Mouse (Mus musculus): ENCODE measurements at regions not wholly inside any gene's neighbourhood (a gene's known extent, or its start where the extent isn't known, plus 50 kb on each side); places are given as distances from the start of the nearest gene placed in this dataset.

DNA sequence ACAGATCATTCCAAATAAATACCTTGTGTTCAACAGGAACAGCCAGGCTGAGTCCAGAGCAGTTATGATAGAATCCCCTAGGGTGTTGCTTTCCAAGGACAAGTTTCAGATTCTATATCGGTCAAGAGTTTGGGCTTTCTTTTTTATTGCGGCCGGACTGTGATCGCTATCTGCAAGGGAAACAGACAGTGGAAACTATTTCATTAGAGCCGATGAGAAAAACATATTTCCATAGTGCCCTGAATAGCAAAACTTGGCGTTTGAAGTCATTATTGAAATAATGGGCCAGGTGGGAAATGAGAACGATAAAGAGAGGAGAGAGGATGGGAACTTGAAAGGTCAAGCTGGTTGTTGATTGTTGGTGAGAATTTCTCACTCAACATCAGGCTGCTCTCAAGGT is 282.4 kb upstream of the Gm12728 start:
- Histone ChIP-seq H3K36me3 (replicated peaks) (no peaks in the 10 kb centered on the region), H3K27me3 (replicated peaks; ENCODE audit: low read depth, poor library complexity, severe bottlenecking) (no peaks in the 10 kb centered on the region), H3K27ac (replicated peaks) (no peak overlapping the region), H3K9me3 (peaks cover 3% of the 10 kb centered on the region; the same call in 1 of the 2 replicates), H3K4me3 (no peak overlapping the region), H3K4me1 (no peaks in the 10 kb centered on the region; the same call in 1 of the 2 replicates)
- no peak for DNase-seq (ENCODE audit: low spot score)
- WGBS = 88% methylated on average over 7 of the region's 7 CpGs

DNA sequence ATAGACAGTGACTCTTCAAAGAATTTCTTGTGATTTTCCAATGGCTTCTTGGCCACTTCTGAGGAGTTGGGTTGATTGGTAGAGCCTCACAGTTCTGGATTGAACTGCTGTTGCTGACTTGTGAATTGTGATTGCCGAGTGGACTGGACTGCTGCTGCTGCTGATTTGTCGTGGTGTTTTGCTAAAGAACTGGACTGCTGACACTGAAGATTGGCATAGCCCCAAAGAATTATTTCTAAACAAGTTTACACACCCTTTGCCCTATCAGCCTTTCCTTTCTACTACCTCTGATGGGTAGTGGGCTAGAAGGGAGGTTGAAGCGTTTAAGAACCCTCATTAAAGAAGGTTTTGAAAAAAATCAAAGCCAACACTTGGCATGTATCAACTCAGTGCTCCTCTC is 280.6 kb upstream of the Gm12728 start:
- no peak overlapping the region for H3K27ac ChIP-seq (replicated peaks)
- no peaks in the 10 kb centered on the region for H3K27me3 ChIP-seq (replicated peaks; ENCODE audit: low read depth, poor library complexity, severe bottlenecking)
- peaks cover 3% of the 10 kb centered on the region; the same call in 1 of the 2 replicates for H3K9me3 ChIP-seq
- no peaks in the 10 kb centered on the region; the same call in 1 of the 2 replicates for H3K4me1 ChIP-seq
- no peak overlapping the region for H3K4me3 ChIP-seq
- no peaks in the 10 kb centered on the region for H3K36me3 ChIP-seq (replicated peaks)
- 88% methylated on average over 3 of the region's 3 CpGs for WGBS
- no peak for DNase-seq (ENCODE audit: low spot score)

DNA sequence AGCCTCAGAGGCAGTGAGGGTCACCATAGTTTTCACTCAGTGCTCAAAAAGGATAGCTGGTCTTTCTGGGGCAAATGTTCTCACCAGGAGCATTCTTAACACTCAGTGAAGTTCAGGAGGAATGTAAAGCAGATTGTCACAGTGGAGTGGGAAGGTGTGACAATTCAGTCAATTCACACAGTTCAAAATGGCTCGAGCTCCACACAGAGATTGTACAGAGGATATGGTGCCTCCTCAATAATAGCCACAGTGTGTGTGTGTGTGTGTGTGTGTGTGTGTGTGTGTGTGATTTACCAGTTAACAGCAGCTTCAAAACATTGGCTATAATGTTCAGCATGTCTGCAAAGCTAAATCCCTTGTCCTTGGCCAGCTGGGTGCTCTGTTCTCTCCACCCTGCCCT is 279.3 kb upstream of the Gm12728 start:
- Histone ChIP-seq H3K27ac (replicated peaks) (no peak overlapping the region), H3K27me3 (replicated peaks; ENCODE audit: low read depth, poor library complexity, severe bottlenecking) (no peaks in the 10 kb centered on the region), H3K4me1 (no peaks in the 10 kb centered on the region; the same call in 1 of the 2 replicates), H3K4me3 (no peak overlapping the region), H3K9me3 (peaks cover 3% of the 10 kb centered on the region; the same call in 1 of the 2 replicates), H3K36me3 (replicated peaks) (no peaks in the 10 kb centered on the region)
- 88% methylated on average over 1 of the region's 1 CpGs for WGBS
- DNase-seq (ENCODE audit: low spot score) = no peak

DNA sequence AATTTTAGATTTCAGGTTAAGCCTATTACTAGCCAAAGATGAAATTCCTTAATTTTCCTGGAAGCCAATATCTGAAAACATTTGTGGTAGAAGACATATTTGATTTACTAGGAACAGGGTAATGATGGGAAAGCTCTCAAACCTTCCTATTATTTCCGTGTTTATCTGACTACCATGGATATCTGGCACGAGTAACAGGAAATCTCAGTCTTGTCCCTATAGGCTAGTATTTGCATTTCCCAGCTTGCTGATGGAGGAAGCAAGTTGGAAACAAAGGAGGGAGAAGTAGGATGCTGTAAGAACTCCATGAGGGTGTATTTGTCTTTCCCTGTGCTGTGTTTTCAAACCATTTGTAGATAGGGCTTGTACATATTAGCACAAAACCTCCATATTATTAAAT is 264.5 kb upstream of the Gm12728 start:
- H3K27me3 ChIP-seq (replicated peaks; ENCODE audit: low read depth, poor library complexity, severe bottlenecking) = no peaks in the 10 kb centered on the region
- WGBS = 72% methylated on average over 2 of the region's 2 CpGs

DNA sequence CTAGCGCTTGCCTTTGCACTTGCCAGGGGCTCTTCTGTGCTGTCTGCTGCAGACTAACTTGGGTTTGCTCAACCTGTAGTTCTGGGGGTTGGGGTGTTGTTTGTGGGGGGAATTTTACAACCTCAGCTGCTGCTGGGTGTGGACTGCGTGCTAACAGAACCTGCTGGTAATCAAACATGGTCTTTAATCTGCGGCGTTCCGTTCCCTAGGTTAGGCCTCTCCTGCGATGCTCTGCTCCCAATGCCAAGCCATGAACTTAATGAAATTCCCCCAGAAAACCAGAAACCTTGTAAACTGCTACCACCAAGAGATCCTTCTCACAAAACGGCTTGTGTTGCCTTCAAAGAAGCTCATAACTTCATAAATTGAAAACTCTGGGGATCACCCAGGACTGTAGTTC is 262.9 kb upstream of the Gm12728 start:
- no peaks in the 10 kb centered on the region for H3K9me3 ChIP-seq
- H3K4me1 ChIP-seq = 0 out of 2 replicates have a peak, but pooled peaks cover 2% of the 10 kb centered on the region
- no peaks in the 10 kb centered on the region for H3K27me3 ChIP-seq (replicated peaks; ENCODE audit: low read depth, poor library complexity, severe bottlenecking)
- no peaks in the 10 kb centered on the region for H3K36me3 ChIP-seq (replicated peaks)
- H3K4me3 ChIP-seq = no peak overlapping the region
- WGBS = 90% methylated on average over 7 of the region's 7 CpGs
- no peak overlapping the region for H3K27ac ChIP-seq (replicated peaks)
- no peak for DNase-seq (ENCODE audit: low spot score)

More for the DNA sequence above, 264.5 kb upstream of the Gm12728 start:
- DNase-seq (ENCODE audit: low spot score) = no peak
- H3K36me3 ChIP-seq (replicated peaks) = no peaks in the 10 kb centered on the region
- H3K4me1 ChIP-seq = no peaks in the 10 kb centered on the region
- H3K4me3 ChIP-seq = no peak overlapping the region
- H3K9me3 ChIP-seq = no peaks in the 10 kb centered on the region
- H3K27ac ChIP-seq (replicated peaks) = no peak overlapping the region

- no peak for DNase-seq (ENCODE audit: low spot score)
- Histone ChIP-seq H3K36me3 (replicated peaks) (no peaks in the 10 kb centered on the region), H3K27ac (replicated peaks) (no peak overlapping the region), H3K9me3 (no peaks in the 10 kb centered on the region), H3K4me3 (no peak overlapping the region), H3K4me1 (0 out of 2 replicates have a peak, but pooled peaks cover 8% of the 10 kb centered on the region), H3K27me3 (replicated peaks; ENCODE audit: low read depth, poor library complexity, severe bottlenecking) (no peaks in the 10 kb centered on the region)
- WGBS = 86% methylated on average over 3 of the region's 3 CpGs
Measured at GRCm38 (mm10) chr4:105527316-105527715, 262.4 kb upstream of the Gm12728 start.

GRCm38 (mm10) chr4:105531651-105532425 is 257.8 kb upstream of the Gm12728 start:
- Histone ChIP-seq H3K27me3 (replicated peaks; ENCODE audit: low read depth, poor library complexity, severe bottlenecking) (no peaks in the 10 kb centered on the region), H3K4me1 (0 out of 2 replicates have a peak, but pooled peaks cover 8% of the 10 kb centered on the region), H3K9me3 (no peaks in the 10 kb centered on the region), H3K27ac (replicated peaks) (no peak overlapping the region), H3K4me3 (no peak overlapping the region), H3K36me3 (replicated peaks) (no peaks in the 10 kb centered on the region)
- 75% methylated on average over 16 of the region's 16 CpGs for WGBS
- no peak for DNase-seq (ENCODE audit: low spot score)

DNA sequence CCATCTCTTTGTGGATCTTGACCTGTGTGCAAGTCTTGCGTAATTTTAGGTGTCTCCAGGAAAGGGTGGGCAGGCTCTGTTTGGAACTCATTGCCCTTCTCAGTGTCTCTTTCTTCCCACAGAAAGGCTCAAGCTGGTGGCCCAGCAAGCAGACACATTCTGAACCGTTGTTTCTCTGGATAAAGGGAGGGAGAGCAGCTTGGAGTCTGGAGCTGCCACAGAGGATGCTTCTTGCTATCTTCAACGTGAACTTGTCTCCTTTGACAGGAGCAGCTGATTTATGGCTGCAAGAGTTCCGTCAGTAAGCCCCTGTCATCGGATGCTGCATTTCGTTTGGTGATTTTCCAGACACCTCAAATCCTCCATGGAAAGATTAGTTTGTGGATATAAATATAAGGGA is 254.2 kb upstream of the Gm12728 start:
- no peak overlapping the region for H3K4me3 ChIP-seq
- no peak for DNase-seq (ENCODE audit: low spot score)
- no peaks in the 10 kb centered on the region for H3K9me3 ChIP-seq
- H3K4me1 ChIP-seq = 0 out of 2 replicates have a peak, but pooled peaks cover 8% of the 10 kb centered on the region
- 87% methylated on average over 6 of the region's 6 CpGs for WGBS
- no peaks in the 10 kb centered on the region for H3K36me3 ChIP-seq (replicated peaks)
- H3K27ac ChIP-seq (replicated peaks) = no peak overlapping the region
- H3K27me3 ChIP-seq (replicated peaks; ENCODE audit: low read depth, poor library complexity, severe bottlenecking) = no peaks in the 10 kb centered on the region

- Histone ChIP-seq H3K36me3 (replicated peaks) (no peaks in the 10 kb centered on the region), H3K4me3 (no peak overlapping the region), H3K27me3 (replicated peaks; ENCODE audit: low read depth, poor library complexity, severe bottlenecking) (no peaks in the 10 kb centered on the region), H3K4me1 (peaks cover 10% of the 10 kb centered on the region), H3K27ac (replicated peaks) (no peak overlapping the region), H3K9me3 (no peaks in the 10 kb centered on the region; the same call in 1 of the 2 replicates)
- DNase-seq (ENCODE audit: low spot score) = no peak
- 78% methylated on average over 2 of the region's 2 CpGs for WGBS
Measured at GRCm38 (mm10) chr4:105545486-105545885, 244.2 kb upstream of the Gm12728 start.

DNA sequence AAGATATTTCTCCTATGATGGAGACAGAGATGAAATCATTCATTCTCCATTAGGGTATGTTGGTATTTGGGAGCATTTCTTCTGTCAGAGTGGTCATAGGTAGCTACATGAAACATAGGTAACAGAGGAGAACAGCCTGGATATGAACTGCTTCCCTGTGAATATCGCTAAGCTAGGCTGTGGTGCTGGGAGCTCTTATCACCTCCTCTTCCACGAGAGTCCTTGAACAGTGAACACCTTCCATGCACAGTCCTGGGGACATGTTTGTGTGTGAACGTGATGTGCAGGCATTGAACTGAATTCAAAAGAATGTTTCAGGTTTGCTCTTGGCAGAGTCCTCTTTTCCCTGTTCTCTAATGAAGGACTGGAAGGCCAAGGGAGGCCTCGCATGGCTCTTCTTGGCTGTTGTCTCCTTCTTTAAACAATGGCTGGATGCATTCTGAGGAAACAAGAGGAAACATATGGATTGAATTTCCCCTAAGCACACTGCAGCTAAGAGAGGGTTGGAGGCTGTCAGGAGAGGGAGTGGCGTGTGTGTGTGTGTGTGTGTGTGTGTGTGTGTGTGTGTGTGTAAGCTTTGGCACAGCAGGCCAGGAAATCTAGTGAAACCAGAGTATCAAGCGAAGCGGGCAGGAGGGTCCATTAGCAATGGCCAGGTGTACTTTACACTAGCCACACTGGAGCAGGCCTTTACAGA is 239.8 kb upstream of the Gm12728 start:
- DNase-seq (ENCODE audit: low spot score) = peak; percentile 72
- no peaks in the 10 kb centered on the region for H3K27me3 ChIP-seq (replicated peaks; ENCODE audit: low read depth, poor library complexity, severe bottlenecking)
- WGBS = 65% methylated on average over 7 of the region's 7 CpGs

DNA sequence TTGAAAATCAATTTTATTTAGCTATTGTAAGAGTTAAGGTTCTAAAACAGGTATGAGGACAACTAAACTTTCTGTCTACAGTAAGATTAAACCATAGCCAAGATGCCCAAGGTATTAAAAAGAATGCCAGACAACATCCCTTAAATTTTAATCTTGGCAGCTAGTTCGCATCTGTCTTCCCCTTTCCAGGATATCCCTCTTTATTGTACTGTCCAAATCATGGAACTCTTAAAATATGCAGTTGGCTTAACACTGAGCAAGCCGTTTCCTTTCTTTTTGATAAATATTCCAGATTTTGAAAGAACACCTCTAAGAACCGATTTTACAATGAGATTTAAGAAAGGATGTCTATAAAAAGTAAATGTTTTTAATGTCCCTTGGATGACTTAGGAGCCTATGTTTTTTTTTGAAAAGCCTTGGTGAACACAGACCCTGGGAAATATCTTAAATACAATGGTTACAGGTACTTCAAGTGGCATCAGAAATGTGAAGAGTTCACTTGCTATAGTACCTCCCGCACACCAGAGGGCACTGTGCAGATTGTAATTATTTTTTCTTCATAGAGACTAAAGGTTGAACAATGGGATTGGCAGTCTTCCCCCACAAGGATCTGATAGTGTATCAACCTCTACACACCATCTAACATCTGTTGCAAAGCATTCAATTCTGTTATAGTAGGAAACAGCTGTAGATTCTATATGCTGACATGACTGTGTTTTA is 237.5 kb upstream of the Gm12728 start:
- H3K27ac ChIP-seq (replicated peaks) = no peak overlapping the region
- H3K36me3 ChIP-seq (replicated peaks) = no peaks in the 10 kb centered on the region
- WGBS = 94% methylated on average over 4 of the region's 4 CpGs
- H3K4me1 ChIP-seq = peaks cover 14% of the 10 kb centered on the region
- DNase-seq (ENCODE audit: low spot score) = no peak
- H3K4me3 ChIP-seq = no peak overlapping the region
- H3K9me3 ChIP-seq = no peaks in the 10 kb centered on the region
- H3K27me3 ChIP-seq (replicated peaks; ENCODE audit: low read depth, poor library complexity, severe bottlenecking) = no peaks in the 10 kb centered on the region

More for the DNA sequence above, 239.8 kb upstream of the Gm12728 start:
- Histone ChIP-seq H3K4me3 (no peak overlapping the region), H3K27ac (replicated peaks) (peak overlapping the region; percentile 55), H3K9me3 (no peaks in the 10 kb centered on the region; the same call in 1 of the 2 replicates), H3K4me1 (peaks cover 14% of the 10 kb centered on the region), H3K36me3 (replicated peaks) (no peaks in the 10 kb centered on the region)

DNA sequence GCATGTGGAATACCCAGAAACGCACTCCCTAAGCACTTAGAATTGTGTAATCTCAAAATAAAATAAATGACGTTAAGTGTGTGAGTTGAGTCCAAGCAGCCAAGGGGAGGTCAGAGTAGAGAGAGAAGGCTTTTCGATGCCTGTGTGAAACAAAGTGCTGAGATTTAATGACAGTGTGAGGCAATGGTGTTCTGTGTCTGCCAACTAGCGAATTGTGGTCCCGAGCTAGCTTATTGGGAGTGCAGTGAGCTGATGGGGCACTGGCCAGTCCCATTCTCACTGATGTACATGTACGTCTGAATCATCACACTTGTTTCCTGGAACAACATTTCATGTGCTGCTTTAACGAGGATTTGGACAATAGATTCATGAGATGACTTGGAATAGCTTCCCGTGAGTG is 234.7 kb upstream of the Gm12728 start:
- H3K9me3 ChIP-seq = no peaks in the 10 kb centered on the region
- no peak for DNase-seq (ENCODE audit: low spot score)
- H3K4me3 ChIP-seq = no peak overlapping the region
- peaks cover 9% of the 10 kb centered on the region for H3K4me1 ChIP-seq
- H3K27me3 ChIP-seq (replicated peaks; ENCODE audit: low read depth, poor library complexity, severe bottlenecking) = no peaks in the 10 kb centered on the region
- H3K36me3 ChIP-seq (replicated peaks) = no peaks in the 10 kb centered on the region
- WGBS = 90% methylated on average over 8 of the region's 8 CpGs
- no peak overlapping the region for H3K27ac ChIP-seq (replicated peaks)

All from embryonic facial prominence, embryonic 10.5 days (tissue).